Mouse (Mus musculus) skeletal muscle tissue, adult 2 months (tissue): Measurements from ENCODE around the gene Kat8.

Source experiments
- DNase-seq: peaks from one replicate; pipeline ENCODE4 v3.0.0-alpha.2; 2012; ENCODE audit warnings: low read depth, low spot score

The Kat8 gene

DNA sequence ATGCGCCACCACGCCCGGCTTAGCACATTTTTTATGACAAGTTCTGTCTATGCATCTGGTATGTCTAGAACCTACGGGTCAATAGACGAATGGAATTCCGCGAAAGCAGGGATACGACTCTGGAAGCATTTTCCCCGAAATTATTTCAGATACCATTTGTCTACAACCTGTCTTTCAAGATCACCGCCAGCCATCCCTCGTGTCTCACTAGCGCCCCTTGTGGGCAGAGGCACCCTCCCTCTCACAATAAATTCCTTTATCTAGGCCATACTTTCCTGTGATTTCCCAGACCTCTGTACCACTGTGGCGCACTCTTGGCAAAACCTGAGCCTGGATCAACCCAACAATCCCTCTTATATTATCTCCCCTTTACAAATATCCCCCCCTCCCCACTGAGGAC is 15.9 kb upstream of the Kat8 start:
- DNase-seq: no peak

DNA sequence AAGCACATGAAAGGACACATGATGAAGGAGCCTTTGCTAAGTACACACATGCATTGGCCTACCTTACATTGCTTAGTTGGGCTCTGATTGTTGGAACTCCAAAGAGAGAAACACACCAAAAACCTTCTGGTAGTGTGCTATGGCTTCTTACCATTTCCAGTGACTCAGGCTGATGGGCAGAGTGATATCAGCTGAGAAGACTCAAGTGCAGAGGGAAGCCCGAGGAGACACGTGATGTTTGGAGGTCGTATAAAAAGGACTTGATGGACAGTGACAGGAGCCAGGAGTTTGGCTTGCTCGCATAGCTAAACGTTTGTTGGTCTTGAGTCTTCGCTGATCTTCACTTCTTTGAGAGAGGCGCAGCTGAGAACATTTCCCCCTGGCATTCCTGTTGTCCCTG is 14.8 kb upstream of the Kat8 start:
- DNase-seq: no peak

DNA sequence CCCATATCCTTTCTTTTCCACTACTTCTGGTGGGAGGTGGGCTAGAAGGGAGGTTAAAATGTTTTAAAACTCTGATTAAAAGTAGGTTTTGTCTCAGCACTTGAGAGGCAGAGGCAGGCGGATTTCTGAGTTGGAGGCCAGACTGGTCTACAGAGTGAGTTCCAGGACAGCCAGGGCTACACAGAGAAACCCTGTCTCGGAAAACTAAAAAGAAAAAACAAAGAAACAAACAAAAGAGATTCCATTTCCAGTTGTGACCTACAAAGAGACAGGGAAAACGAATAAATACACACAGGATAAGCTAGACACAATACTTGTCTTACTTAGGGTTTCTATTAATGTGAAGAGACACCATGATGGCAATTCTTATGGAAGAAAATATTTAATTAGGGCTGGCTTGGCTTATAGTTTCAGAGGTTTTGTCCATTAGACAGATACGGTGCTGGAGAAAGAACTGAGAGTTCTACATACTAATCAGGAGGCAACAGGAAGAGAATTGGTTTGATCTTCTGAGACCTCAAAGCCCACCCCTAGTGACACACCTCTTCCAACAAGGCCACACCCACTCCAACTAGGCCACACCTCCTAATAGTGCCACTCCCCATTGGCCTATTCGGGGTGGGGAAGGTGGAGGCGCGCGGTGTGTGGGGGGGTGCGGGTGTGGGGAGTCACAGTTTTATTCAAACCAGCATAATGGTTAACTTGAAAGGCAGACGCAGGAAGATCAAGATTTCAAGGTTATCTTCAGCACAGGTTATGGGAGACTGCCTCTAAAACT is 13.9 kb upstream of the Kat8 start:
- DNase-seq: no peak

DNA sequence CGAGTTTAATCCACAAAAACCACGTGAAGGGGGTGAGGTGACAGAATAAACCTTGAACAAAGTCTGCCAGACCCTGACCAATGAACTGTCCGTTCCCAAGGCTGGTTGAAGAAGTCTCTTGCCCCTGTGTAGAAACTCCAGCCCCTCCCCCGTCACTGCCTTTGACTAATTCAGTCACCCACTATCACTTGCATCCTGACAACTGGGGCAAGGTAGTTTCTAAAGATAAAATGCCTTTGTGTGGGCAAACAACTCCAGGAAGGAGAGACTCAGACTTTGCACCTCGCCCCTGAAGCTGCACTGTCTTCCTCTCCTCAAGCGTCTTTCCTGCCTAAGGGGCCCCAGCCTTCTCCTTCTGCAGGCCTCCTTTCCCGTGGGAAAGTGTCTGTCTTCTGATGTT is 12.3 kb upstream of the Kat8 start:
- DNase-seq: no peak

DNA sequence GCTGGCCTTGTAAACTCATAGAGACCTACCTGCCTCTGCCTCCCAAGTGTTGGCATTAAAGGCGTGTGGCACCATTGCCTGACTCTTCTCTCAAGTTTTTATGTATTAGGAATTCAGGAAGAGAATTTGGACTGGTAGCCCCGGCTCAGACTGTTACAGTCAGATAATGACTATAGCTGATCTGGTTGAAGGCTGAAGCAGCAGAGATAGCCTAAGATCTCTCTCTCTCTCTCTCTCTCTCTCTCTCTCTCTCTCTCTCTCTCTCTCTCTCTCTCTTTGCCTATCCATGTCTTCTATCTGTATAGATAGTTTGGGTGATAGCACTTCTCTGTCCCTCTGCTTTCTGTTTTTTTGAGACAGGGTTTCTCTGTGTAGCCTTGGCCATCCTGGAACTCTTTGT is 10.5 kb upstream of the Kat8 start:
- no peak for DNase-seq

DNA sequence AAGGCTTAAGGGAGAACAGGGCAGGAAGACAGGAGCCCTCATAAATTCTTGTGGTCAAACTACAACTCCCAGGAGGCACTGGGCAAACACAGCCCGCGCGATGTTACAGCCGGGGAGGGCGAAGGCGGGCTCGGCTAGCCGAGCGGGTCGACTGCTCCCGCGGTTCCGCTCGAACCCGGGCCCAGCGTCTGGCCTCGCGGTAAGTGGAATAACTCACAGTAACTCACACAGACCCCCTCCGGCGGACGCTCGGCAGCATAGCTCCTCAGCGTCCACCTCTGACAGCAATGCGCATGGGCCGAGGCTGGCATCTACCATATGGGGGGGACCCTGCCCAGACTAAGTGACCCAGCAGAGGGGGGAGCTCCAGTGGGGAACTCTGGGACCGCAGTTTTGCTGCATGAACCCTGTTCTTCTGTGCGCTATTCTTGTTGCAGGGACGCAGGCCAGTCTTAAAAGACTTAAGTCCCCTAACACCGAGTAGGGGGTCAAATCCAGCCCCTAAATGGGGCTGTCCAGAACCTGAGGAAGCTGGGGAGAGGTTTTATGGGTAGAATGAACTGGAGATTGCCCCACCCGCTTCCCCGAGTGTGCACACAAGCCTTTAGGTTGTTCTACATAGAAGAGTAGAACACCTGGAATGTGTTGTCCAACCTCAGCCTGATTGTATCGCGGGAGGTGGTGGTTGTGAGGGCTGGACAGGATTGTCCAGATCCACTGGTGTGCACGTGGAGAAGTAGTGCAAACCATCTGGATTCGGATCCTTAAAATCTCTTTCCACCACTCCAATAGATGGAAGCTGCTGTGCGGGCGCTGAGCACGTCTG is 8.1 kb upstream of the Kat8 start, which contains the start of gene Bckdk:
TSS of gene Bckdk (plus strand) at position 112 of the 826 bp plus-strand sequence.
- DNase-seq: peak; percentile 65

DNA sequence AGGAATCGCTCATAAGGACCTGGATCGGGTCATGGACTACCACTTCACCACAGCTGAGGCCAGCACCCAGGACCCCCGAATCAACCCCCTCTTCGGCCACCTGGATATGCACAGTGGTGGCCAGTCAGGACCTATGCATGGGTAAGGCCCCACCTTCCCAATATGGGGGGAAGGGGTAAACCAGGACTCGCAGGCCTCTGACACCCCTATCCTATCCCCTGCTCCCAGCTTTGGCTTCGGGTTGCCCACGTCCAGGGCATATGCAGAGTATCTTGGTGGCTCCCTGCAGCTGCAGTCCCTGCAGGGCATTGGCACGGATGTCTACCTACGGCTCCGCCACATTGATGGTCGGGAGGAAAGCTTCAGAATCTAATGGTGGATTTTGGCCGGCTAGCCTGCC is 4.4 kb upstream of the Kat8 start:
- DNase-seq: no peak

DNA sequence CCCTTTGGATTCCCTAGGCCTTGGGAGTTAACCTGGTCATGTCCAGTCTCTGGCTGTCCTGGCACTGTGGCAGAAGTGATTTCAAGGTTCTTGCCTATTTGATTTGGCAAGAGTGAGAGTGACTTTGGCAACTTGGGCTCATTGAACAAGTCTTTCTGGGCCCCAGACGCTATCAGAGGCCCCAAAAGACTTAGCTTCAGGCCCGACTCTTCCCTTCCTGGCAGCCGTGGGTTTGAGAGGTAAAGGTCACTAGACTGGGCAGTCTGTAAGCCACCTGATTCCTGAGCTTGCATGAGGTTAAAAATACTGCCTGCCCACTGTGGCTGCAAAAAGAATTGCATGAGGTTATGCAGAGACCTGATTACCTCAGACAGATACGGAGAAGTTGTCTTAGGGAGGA is 3.7 kb upstream of the Kat8 start:
- peak; percentile 83 for DNase-seq

DNA sequence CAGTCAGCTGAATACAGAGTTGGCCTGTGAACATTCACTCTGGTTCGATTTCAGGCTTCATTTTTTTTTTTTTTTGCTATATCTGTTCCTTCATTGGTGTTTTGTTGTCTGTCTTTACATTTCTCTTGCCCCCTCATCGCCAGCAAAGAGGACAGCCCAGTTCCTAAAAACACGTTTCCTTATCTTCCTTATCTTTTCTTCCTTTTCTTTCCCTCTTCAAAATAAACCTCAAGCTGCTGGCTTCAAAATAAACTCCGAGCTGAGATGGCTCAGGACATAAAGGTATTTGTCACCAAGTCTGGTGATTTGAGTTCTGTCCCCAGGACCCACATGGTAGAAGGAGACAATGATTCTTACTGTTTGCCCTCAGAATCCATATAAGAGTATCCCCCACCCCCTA is 622 bp downstream of the Kat8 start:
- DNase-seq: no peak

DNA sequence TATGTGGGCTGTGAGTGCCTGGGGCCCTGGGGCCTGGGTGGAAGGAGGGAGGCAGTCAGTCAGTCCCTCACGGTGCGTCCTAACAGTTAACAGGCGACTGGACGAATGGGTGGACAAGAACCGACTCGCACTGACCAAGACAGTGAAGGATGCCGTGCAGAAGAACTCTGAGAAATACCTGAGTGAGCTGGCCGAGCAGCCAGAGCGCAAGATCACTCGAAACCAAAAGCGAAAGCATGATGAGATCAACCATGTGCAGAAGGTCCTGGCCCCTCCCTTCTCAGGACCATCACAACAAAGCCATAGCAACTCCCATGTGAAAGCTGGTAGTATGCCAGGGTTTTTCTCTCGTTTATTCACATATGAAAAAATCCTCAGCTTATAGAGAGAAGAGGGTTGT is 3.0 kb downstream of the Kat8 start:
- no peak for DNase-seq

DNA sequence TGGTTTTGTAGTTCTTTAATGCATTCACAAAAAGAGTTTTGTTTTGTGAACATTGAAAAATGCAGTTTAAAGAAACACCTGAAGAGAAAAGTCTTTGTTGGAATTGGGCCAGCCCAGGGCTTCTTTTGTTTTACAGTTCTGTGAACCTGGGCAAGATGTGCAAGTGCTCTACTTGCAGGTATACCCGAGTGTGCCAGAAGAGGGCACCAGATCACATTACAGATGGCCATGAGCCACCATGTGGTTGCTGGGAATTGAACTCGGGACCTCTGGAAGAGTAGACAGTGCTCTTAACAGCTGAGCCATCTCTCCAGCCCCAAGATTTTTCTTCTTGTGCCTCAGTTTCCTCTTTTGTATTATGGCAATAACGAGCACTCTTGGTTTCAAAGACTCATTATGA is 5.9 kb downstream of the Kat8 start:
- DNase-seq: no peak

DNA sequence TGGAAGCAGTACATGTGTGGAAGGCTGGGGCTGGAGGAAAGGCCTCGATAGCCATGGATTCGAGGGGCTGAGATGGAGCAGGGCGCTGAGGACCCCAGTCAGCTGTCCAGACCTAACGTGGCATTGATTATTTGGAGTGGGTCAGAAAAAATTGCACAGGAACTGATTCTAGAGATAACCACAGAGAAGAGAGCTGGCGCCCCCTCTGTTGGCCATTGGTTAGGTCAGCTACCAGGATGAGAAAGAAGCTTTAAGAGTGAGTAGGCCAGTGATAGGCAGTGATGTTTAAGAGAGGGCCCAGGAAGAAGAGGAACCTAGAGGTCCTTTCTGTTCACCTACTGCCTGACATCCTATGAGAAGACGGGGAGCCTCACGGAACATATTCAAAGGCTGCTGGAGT is 7.0 kb downstream of the Kat8 start:
- no peak for DNase-seq

DNA sequence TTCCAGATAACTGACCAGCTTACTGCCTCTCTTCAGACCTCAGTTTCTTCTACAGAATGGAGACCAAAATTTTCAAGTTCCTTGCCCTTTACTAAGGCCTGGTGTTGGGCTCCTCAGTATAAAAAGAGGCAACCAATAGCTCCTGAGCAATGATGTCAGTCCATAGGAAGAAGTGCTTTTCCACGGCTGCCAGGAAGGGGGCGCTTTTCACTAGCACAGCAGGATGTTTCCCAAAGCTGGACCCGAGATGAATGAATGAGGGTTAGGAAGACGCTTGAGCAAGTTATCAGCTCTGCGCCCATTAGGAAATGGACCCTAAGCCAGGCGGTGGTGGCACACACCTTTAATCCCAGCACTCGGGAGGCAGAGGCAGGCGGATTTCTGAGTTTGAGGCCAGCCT is 9.2 kb downstream of the Kat8 start:
- no peak for DNase-seq

DNA sequence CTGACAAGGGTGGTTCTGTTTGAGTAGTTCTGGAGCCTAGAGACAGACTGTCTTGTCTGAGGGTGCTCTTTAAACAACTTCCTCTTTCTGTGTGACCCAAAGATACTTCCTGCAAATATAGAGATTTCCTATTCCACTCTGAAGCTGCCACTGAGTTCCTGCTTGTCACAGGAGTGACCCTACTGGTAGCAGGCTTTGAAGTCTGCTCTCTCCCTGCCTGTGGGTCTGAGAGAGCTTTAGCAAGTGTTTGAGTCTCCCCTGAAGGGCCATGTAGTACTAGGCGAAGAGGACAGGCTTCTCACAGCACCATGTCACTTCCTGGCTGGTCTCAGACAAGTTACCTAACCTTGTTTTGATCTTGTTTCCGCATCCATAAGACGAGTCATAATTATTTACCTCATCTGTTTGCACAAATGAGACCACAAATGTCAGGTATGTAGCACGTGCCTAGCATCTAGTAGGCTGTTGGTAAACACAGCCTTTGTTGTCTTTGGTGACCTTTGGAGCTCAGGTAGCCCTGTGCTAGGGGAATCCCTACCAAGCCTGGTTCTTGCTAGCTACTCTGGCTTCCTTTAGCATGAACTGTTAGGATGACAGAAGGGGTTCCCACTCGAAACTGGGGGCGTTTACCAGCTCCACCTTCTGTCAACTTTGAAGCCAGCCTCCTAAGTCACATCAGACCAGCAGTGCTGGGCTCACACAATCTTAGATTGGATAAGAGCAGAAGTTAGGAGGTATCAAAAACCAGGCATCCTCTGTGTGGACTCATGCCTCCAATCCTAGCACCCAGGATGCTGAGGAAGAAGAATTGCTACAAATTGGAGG is 10.3 kb downstream of the Kat8 start:
- DNase-seq: no peak

DNA sequence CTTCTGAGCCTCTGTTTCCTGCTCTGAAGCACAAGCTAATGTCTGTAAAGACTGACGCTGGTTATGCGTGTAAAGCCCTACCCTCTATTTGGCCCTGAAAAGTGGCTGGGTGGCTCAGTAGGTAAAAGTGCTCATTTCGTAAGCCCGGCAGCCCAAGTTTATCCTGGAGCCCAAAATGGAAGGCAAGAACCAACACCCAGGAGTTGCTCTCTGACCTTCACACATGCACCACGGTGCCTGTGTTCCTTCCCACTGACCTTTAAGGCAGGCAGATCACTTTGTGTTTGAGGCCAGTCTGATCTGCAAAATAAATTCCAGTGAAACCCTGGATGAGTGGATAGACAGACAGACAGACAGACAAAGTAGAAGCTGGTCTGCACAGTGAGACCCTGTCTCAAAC is 11.4 kb downstream of the Kat8 start:
- no peak for DNase-seq

DNA sequence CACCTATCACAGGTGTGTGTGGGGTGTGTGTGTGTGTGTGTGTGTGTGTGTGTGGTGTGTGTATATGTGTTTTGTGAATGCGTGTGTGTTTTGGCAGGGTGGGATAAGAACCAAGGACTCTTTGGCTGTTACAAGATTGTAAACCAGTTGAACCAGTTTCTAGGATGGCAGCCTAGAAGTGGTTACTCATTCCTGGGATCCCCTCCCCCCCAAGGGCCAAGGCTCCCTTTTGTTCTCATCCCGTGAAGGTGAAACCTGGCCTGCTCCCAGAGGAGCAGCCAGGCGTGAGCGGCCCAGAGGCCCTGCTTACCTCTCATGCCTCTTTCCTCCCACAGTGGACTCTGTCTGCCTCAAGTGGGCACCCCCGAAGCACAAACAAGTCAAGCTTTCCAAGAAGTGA is 12.9 kb downstream of the Kat8 start:
- no peak for DNase-seq

DNA sequence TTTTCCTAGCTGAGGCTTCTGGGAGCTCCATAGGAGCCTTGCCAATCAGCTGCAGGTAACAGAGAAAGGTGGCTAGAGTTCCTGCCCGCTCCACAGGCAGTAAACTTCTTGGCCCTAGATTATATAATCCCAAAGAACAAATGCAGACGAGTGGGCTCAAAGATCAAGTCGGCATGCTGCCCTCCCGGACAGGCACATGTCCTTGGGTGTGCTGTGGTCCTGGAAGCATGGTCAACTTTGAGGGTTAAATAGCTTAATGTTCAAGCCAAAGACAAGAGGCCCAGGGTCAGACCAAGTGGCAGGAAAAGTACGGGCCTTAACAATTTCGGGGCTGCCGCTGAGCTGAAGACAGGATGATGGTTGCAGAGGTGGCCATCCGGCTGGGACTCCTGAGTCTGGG is 13.8 kb downstream of the Kat8 start:
- no peak for DNase-seq

DNA sequence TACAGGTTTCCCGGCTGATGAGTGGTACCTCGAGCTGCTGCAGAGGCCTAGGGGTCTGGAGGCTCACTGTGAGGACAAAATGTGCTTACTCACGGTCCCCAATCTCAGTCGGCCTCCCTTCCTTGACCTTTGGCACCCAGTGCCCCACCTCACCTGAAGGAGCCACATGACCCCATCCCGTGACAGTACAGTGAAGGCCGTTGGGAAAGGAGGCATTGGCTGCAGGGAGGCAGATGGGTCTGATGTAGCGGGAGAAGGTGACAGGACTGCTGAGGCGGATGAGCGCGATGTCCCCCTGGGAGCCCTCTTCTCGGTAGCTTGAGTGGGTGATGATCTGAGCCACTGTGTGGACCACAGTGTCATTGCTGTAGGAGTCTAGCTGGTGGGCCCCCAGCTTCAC is 14.5 kb downstream of the Kat8 start:
- no peak for DNase-seq

DNA sequence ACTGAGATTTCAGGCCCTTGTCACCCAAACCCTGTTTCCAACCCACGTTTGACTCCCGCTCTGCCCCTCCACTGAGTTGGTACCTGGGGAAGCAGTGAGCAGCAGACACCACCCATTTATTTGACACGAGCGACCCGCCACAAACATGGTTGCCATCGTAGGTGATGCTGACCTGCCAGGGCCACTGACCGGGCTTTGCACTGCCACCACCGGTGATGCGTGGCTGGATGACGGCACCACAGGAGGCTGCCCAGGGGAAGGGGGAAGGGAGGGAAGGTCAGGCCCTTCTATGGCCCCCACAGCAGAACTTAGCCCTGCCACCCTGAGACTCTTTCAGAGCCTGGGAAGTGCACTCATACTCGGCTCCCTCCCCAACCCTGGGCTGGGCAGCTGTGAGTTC is 15.4 kb downstream of the Kat8 start:
- DNase-seq: no peak

DNA sequence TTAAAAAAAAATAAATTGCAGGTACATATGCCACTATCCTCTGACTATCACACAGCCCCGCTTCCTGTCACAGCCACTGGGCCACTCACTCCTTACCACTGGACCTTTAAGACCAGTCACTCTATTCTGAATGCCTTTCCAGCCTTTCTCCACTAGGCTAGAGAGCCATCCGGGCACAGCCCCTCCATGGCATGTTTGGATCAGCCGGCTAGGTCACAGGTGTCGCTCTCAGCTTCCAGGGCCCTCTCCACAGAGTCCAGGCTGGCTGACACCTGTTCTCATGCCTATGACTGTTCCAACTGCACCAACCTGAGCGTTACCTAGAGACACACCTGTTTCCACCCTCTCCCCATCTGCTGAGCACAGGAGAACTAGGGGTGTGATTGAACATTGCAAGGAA is 16.3 kb downstream of the Kat8 start:
- DNase-seq: no peak

DNA sequence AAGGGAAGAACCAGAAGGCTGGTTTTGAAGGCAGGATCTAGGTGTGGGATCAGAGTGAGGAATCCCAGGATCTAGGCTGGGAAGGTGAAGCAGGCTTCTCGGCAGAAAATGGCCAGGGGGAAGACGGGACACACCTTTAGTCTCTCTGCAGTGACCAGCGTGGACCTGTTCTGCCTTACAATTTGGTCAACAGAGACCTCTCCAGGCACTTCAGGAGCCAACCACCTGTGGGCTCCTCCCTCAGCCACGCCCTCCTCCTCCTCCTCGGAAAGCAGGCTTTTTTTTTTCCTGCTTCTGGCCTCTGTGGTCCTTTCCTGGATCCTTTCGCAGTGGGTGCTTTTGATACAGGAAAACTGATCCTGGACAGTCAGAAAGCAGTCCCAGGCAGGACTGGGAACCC is 17.6 kb downstream of the Kat8 start, which contains the start of gene Prss8:
TSS of gene Prss8 (minus strand) at position 182 of the 400 bp plus-strand sequence.
- DNase-seq: no peak

DNA sequence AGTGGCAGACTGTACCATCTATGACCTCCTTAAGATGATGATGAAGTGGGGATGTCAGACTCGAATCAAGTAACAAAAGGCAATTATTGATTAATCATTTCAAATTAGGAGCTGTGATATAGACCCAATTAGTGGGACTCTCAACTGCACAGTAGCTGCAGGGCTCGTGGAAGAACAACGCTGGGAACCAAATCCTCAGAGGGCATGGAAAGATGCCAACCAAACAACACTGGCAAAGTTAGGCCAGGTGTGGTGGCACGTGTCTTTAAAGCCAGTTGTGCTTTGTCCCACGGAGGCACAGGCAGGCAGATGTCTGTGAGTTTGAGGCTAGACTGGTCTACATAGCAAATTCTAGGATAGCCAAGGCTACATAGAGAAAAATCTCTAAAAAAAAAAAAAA is 18.3 kb downstream of the Kat8 start:
- DNase-seq: no peak
